Mouse (Mus musculus) cerebellum, postnatal 4 days (tissue): ENCODE data around the gene Angptl2.

ENCODE experiments used
- DNase-seq, 2 experiments: peaks; one replicate each; pipeline ENCODE4 v3.0.0; 2022; ENCODE audit warnings: low spot score in 2 of 2, mixed read lengths in 1 of 2

Gene Angptl2

DNA sequence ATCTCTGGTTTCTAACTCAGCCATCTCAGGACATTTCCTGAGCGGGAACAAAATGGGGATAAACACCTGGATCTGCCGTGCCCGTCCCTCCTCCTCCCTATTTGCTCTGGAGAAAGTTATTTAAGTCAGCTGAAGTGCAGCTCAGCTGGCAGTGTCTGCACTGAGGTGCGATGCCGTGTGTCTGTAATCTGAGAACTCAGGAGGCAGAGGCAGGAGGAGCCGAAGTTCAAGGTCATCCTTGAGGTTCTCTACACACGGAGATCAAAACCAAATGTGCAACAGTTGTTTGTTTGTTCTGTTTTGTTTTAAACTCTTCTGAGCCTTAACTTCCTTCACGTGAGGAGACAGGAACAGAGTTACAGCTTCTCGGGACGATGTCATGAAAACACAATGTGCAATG, 14.8 kb downstream of the Angptl2 start:
- DNase-seq: no peak

GRCm38 (mm10) chr2:33231788-33232187, 15.9 kb downstream of the Angptl2 start:
- DNase-seq: no peak

GRCm38 (mm10) chr2:33232782-33233570, 17.1 kb downstream of the Angptl2 start:
- no peak for DNase-seq

DNA sequence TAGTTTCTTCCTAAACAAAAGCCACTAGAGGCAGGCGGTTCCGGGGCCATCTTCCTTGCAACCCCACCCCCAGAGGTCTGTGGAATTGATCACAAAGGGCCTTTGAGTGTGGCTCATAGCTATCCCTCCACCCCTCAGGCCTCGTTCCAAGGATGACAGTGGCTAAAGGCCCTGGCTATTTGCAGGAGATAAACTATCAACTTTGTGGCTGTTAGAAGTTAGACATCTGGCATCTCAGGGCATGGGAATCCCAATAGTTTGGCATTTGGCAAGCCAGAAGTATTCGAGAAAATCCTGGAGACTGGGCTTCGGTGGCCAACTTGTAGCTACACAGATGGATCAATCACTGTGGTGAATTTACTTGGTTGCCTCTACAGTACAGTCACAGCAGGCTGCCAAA, 18.0 kb downstream of the Angptl2 start:
- DNase-seq: no peak

DNA sequence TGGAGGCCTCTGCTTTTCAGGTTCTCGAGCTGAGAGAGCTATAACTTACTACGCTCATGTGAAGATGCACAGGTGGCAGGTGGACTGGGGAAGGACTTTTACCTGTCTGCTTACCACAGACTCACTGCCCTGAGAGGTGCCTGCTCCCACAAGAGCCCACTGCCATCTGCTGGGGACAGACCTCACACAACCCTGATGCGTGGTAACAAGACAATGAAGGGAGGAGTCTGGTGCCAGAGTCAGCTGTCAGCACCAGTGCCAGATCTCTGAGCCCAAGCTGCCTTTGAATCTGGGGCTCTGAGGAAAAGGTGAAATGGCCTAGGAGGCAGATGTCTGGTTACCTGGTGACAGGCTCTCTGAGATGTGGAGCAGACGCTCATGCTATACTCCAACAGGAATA, 19.0 kb downstream of the Angptl2 start:
- DNase-seq: no peak

DNA sequence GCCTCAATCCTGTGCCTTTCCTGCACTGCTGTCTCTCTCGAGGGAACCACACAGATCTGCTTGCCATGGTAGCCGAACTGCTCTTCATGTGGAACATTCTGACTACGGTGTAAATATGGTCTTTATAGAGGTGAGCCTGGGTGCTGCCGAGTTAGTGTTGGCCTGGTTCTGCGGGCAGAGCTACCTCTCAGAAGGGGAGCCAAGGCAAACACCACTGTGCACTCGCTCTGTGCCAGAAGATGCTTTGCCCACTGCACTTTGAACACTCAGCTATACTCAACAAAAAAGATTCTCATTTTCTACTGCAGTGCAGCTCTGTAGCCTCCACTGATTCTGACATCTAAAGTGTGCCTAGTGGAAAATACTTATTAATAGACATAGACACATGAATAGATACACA, 21.7 kb downstream of the Angptl2 start:
- no peak for DNase-seq

DNA sequence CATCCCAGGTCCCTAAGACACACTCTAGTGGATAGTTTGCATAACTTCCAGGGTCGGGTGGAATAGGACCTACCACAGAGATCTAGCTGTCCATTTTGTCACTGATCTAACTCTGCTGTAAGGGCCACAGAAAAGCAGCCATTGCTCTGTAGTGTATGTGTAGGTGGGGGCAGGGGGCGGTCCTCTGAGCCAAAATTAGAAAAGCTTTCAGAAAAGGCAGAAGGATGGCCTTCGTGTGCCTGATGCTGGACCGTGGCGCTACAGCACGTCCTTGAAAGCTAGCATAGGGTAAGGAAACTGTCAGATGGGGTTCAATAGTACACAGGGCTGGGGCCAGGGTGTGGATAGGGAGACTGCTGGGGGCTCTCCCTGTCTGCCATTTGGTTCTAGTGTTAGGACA, 29.0 kb downstream of the Angptl2 start:
- no peak for DNase-seq

GRCm38 (mm10) chr2:33245350-33245749, 29.5 kb downstream of the Angptl2 start:
- no peak for DNase-seq

DNA sequence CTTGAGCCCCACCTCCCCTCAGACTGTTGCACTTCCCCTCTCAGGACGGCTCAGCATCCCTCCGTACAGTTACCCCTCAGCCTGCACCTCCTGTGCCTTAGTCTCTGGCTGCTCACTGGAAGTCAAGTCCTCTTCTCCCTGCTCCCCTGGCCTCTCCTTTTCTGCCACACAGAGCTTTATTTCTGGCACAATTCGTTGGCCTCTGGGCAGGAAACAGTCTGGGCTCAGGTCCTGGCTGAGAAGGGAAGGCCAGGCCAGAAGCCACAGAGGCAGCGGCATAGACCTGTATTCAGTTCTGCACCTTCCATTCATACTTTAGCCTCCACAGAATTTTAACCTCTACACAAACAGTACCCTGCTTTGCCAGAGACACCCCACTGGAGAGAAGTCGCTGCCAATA, 31.0 kb downstream of the Angptl2 start:
- no peak for DNase-seq

GRCm38 (mm10) chr2:33248549-33248948, 32.7 kb downstream of the Angptl2 start:
- DNase-seq: no peak

DNA sequence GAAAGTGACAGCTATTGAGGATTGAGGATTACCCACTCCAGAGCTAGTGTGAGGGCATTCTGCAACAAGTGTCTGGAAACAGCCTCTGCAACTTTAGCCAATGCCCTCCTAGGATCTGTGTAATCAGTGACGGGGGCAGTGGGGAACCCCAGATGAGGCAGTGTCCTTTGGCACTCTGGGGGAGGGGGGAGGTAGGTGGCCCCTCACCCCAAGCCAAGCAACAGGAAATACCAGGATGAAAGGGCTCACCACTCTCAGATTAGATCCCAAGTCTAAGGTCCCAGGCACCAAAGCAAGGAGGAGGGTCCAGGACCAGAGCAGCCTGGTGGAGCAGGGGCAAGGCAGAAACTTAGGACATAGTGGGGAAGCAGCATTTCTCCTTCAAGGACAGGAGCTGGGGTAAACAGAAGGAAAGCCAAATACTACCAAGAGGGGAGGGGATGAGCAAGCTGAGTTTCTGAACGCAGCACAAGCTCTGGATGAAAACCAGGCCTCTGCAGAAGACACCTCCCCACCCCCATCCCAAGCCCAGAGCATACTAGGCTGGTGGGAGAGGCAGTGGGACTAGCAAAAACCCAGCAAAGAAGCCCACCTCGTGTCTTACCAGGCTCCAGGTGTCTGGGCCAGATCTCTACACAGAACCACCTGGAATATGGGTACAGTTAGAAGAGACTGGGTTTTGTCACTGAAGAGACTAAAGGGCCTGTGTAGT, 34.2 kb downstream of the Angptl2 start:
- DNase-seq: no peak

- DNase-seq: no peak
Observed at GRCm38 (mm10) chr2:33252751-33253150, 36.9 kb downstream of the Angptl2 start.

DNA sequence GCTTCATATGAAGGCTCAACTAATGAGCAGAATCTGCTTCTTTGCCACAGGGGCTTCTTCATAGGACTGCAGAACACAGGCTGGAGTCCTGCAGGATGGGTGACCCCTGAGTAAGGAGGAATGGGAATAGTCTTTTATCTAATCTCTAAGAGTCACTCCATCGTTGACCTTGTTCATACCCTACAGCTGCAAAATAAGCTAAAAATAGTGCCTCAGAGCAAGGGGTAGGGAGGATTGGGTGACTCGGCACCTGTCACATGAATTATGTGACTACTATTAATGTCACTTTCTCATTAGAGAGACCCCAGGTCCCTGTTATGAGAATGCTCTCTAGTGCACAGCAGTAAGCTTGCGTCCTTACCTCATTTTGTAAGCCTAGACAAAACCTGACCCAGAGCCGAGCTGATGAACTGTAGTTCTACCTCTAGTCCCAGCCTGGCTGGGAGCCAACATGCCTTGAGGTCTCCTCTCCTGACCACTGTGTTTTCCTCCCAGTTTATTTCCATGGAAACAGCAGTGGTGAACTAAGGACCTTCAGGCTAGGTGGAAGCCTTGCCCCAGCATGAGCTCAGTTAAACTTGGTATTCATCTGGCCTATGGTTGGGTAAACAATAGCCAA, 37.8 kb downstream of the Angptl2 start:
- DNase-seq: no peak

DNA sequence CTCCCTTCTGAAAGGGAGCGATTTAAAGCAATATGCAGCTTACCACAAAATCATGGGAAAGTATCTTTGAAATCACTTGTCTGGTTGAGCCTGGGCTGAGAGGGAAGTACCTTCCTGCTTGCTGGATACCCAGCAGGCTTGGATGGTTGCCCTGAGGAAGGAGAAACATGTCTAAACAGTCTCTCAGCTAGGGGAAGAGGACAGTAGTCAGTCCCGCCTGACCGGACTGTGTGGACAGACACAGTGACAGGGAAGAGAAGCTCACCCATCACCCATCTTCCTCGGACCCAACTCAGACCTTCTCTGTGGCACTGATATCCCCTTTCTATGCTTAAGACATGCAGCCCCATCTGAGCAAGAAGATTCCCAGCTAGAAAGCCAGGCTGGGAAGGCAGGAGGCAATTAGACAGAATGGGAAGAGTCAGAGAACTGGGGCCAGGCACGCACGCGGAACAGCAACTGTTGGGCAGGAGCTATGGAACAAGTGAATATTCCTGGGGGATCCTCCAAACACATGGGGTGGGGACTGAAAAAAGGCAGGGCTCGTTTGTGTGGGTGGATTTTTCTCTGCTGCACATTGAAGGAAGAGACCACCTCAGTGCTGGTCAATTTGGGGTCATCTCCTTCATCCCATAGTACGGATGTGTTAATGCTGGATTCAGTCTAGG, 38.6 kb downstream of the Angptl2 start:
- DNase-seq: no peak

- DNase-seq: no peak
Observed at GRCm38 (mm10) chr2:33256769-33257537, 41.1 kb downstream of the Angptl2 start.

DNA sequence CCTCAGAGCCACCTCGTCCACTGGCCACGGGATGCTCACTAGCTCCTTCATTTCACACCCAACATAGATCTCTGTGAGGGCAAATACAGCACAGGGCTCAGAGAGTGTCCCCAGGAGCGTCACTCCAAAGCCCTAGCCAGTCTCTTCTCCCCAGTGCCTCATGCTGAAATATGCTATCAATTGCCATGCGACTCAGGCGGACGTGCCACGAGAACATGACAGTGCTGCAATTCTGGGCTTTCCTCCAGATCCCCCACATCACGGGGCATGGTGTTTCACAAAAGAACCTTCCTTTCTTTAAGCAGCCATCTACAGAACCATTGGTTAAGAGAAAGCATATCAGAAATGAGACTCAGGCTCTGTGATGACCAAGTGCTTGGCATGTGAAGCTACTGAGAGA, 44.9 kb downstream of the Angptl2 start:
- no peak for DNase-seq

DNA sequence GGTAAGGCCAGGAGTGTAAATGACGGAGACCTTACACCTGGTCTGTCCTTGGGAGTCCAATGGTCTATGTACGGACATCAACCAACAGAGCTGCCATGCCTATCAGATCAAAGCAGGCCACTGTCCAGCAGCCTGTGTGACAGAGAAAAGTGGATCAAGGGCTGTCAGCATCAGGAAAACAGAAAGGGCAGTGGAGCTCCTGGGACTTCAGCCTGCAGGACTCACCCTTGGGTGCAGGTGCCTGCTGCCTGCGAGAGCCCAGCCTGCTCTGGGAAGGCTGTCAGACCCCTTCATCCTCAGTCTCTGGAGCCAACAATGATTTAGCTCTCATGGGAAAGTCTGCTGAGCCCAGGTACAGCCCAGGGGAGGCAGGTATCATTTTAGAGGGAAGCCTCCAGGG, 45.6 kb downstream of the Angptl2 start:
- no peak for DNase-seq

DNA sequence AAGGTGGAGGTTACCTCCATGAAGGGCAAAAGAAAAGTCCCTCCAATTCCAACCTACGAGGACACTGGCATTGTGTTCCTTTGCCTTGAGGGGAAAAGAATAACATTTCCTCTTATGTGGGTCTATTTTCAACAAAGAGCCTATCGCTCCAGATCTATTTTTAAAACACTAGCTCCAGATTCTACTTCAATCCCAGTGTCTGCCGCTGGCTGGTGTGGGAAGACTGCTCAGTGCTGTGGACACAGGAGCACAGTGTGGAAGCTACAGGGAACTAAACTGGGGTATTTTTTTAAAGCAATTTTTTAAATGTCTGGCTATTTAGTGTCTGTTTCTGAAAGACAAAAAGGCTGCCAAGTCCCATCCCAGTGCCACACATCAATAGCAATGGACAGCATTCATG, 49.9 kb downstream of the Angptl2 start:
- no peak for DNase-seq

- no peak for DNase-seq
Observed at GRCm38 (mm10) chr2:33267075-33267474, 51.2 kb downstream of the Angptl2 start.

DNA sequence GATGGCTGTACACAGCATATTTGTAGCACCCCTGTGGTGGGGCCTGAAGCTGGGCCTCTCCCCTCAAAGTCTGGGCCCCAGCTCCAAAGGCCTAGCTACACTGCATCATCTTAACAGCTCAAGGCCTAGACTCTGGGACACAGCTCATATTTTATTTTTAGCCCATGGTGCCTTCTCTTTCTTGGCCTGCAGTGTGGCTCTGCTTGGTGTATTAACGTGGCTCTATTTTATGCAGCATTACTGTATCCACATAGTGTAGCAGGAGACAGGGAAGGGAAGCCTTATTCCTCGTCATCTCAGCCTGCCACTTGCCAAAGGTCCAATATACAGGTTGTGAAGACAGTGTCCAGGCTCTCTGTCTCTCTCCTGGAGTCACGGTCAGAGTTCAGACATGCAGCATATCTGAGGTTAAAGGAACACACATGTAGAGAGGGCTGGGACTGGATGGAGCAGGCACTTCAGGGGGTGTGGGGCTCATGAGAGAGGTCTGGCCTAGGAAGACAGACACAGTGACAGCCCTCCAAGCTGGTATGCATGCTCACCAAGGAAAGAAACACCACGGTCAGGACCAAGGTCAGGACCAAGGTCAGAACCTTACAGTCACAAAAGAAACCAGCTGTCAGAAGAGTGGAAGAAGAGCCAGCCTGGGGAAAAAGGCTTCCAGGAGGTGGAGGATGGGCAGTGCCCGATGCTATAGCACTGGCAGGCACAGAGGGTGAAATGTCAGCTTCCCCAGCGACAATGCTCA, 52.7 kb downstream of the Angptl2 start:
- DNase-seq: no peak

DNA sequence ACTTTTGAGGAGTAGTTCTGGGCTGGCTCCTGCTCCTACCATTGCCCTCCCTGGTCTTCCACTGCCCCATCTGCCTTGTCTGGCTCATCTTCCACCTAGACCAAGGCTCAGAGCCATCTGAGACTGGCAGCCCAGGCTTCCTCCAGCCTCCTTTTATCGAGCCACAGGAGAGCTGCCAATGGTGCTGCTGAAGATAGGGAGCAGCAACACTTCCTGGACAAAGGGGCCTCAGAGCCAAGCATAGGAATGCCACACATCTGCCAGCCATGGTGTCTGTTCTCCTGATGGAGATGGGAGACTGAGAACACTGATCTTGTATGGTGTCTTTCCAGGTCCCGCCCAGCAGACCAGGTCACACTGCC, 53.2 kb downstream of the Angptl2 start:
- DNase-seq: no peak
